Mouse (Mus musculus): Measurements from ENCODE around the gene Ube2a. TPM values are rescaled to one million over a fixed set of nuclear protein-coding genes. Genes with fewer than 3 reads are reported as not detected.
"Not testable (repeated sequence)": the region's sequence is repeated elsewhere in the genome, so short reads cannot be mapped to it uniquely, and the experiment has no call there.

The Ube2a gene
- total RNA-seq, 1 experiment from 2014 or later = 37.5 TPM

DNA sequence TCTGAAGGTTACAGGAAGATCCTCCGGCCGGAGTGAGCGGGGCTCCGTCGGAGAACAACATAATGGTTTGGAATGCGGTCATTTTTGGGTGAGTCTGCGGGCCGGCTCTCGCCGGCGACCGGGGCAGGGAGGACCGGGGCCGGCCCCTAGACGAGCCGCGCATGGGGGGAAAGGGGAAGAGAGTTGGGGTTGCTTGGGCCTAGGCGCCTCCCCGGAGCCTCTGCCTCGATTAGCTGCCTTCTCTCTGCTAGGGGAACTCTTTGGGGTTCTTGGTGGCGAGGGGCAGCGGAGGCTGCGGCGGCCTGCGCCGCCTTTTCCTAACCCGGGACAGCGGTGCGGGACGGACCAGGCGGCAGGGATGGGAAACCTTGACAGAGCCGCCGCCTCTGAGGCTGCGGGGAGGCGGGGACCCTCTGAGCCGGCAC lies 1.0 kb downstream of the Ube2a start:
- ATAC-seq (replicated peaks; ENCODE audit: insufficient number of reproducible peaks, low FRiP score, low TSS enrichment, poor library complexity, severe bottlenecking) = no peak

- ATAC-seq (replicated peaks; ENCODE audit: insufficient number of reproducible peaks, low FRiP score, low TSS enrichment, poor library complexity, severe bottlenecking) = no peak
Measured at GRCm38 (mm10) chrX:36884719-36885118, 11.0 kb downstream of the Ube2a start.

DNA sequence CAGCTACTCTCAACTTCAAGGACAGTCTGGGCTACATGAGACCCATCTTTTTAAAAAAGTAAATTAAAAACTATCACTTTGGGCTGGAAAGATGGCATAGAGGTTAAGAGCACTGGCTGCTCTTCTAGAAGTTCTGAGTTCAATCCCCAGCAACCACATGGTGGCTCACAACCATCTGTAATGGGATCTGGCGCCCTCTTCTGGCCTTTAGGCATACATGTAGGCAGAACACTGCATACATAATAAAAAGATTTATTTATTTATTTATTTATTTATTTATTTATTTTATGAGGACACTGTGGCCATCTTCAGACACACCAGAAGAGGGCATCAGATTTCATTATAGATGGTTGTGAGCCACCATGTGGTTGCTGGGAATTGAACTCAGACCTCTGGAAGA lies 25.2 kb downstream of the Ube2a start:
- not testable (repeated sequence) for ATAC-seq (replicated peaks; ENCODE audit: insufficient number of reproducible peaks, low FRiP score, low TSS enrichment, poor library complexity, severe bottlenecking)

DNA sequence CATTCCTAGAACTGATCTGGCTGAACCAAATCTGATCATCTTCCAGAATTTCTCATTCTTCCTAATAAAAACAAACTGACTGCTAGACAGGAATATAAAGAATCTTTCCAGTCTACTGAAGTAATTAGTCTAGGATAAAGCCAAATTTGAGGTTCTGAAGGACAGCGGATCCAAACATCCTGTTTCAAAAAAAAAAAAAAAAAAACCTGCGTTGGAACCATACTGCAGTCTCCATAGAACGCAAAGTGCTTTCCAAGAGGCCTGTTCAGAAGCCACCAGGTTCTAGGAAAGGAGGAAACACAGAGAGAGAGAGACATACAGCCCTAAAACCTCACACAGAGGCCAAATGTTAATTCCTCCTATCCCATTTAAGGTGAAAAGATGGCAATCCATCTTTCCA lies 28.0 kb downstream of the Ube2a start:
- ATAC-seq (replicated peaks; ENCODE audit: insufficient number of reproducible peaks, low FRiP score, low TSS enrichment, poor library complexity, severe bottlenecking) = no peak

- no peak for ATAC-seq (replicated peaks; ENCODE audit: insufficient number of reproducible peaks, low FRiP score, low TSS enrichment, poor library complexity, severe bottlenecking)
Measured at GRCm38 (mm10) chrX:36902321-36903114, 28.8 kb downstream of the Ube2a start, which contains the start of gene Nkrf. Gene Nkrf (minus strand): TSS chrX:36902899.

DNA sequence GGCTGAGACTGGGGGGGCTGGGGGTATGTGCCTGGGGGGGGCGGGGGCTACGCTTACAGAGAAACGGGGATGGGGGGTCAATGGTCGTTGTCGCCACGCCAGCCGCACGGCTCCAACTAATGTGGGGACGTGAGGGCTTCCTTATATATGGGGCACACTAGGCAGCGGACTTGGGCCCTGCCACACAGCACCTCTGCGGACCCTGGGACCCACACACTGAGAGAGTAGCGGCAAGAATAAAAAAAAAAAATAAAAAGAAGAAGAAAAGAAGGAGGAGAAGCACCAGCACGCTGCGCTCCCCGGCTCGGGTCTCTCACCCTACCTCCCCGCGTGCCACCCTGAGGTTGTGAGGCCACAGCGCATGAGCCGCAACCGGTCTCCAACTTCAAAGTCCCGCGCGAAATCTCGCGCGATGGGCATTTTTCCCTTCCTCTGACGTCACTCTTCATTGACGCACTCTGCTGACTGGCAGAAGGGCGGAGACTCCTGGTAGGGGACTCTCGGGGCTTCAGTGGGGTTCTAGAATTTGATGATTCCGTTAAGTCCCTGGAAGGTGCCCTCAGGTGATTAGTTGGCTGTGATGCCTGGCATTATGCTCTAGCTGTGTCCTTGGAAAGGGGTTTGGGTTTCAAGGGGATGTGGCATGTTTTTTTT lies 29.5 kb downstream of the Ube2a start:
- ATAC-seq (replicated peaks; ENCODE audit: insufficient number of reproducible peaks, low FRiP score, low TSS enrichment, poor library complexity, severe bottlenecking) = peak; percentile 88

GRCm38 (mm10) chrX:36906539-36906938 lies 32.8 kb downstream of the Ube2a start:
- no peak for ATAC-seq (replicated peaks; ENCODE audit: insufficient number of reproducible peaks, low FRiP score, low TSS enrichment, poor library complexity, severe bottlenecking)

DNA sequence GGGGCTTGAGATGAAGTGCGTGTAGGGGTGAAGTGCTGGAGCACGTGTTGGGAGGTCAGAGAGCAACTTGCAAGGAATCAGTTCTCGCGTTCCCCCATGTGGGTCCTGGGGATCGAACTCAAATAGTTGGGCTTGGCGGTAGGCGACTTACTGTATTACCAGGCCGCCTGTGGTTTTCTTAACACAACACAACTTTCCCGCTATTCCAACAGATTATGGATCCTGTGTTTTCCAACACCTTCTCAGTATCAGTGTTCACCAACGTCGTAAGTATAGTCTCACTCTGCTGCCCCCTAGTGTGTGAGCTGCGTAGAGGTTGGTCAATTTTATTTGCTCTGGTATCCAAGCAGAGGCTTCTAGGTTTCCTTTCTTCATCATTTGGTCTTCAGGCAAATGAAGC lies 37.6 kb downstream of the Ube2a start:
- no peak; the same call in 1 of the 2 replicates for ATAC-seq (replicated peaks; ENCODE audit: insufficient number of reproducible peaks, low FRiP score, low TSS enrichment, poor library complexity, severe bottlenecking)

- no peak for ATAC-seq (replicated peaks; ENCODE audit: insufficient number of reproducible peaks, low FRiP score, low TSS enrichment, poor library complexity, severe bottlenecking)
Measured at GRCm38 (mm10) chrX:36917749-36918148, 44.0 kb downstream of the Ube2a start.

GRCm38 (mm10) chrX:36921346-36921745 lies 47.6 kb downstream of the Ube2a start:
- no peak for ATAC-seq (replicated peaks; ENCODE audit: insufficient number of reproducible peaks, low FRiP score, low TSS enrichment, poor library complexity, severe bottlenecking)

- no peak for ATAC-seq (replicated peaks; ENCODE audit: insufficient number of reproducible peaks, low FRiP score, low TSS enrichment, poor library complexity, severe bottlenecking)
Measured at GRCm38 (mm10) chrX:36928791-36929190, 55.1 kb downstream of the Ube2a start.

DNA sequence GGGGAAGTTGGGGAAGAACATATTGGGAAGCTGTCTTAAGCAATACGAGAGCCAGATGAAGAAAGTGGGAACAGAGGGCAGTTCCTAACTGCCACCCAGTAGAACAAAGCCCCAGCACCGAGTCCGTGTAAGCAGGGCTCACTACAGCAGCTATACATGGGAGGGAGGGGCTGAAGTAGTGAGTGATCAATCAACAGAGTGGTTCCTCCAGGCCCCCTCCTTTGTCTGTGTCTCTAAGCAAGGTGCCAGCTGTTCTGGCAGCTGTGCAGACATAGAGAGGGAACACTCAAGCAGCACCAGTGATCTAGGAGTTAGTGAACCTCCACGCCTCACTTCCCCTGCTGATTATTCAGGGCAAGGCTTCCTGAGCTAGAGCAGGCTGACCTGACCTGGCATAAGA lies 56.0 kb downstream of the Ube2a start:
- no peak for ATAC-seq (replicated peaks; ENCODE audit: insufficient number of reproducible peaks, low FRiP score, low TSS enrichment, poor library complexity, severe bottlenecking)

DNA sequence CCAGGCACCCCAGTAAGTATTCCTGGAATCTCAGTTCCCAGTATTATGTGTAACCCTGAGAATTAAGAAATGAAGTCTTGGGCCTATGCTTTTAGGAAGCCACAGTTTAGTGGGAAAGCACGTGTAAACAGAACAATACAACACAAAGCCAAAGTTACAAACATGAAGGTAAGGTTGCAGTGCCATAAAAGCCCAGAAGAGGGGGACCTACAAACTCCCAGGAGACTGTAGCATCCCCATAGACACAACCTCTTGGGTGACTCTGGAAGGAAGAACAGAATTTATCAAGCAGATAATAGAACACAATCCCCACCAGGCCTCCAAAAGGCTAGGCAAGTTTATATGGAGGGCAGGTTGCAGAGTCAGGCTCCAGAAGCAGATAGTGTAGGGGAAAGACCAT lies 56.9 kb downstream of the Ube2a start:
- no peak for ATAC-seq (replicated peaks; ENCODE audit: insufficient number of reproducible peaks, low FRiP score, low TSS enrichment, poor library complexity, severe bottlenecking)

Other genes with a start within 250 kb of the Ube2a start
- gene Akap17b, start 228.5 kb upstream of the Ube2a start, total RNA-seq (2017) = 2.5 to 5.0 TPM (median 2.8 TPM) in 3 replicates
- 3.4 TPM in 1 of 3 replicates, not detected in the others for gene Slc25a43, start 130.2 kb upstream of the Ube2a start, total RNA-seq (2017)
- gene Slc25a5, start 78.2 kb upstream of the Ube2a start, total RNA-seq (2017) = 373 to 641 TPM (median 606 TPM) in 3 replicates
- 62.8 to 68.6 TPM (median 66.6 TPM) in 3 replicates for gene C330007P06Rik, start 211 bp downstream of the Ube2a start, total RNA-seq (2017)
- gene Nkrf, start 29.0 kb downstream of the Ube2a start, total RNA-seq (2017) = 2.1 to 7.4 TPM (median 5.8 TPM) in 3 replicates
- 75.3 to 123 TPM (median 87.1 TPM) in 3 replicates for gene Sept6, start 117.9 kb downstream of the Ube2a start, total RNA-seq (2017)
- not detected in 3 replicates for gene Sowahd, start 174.9 kb downstream of the Ube2a start, total RNA-seq (2017)
- 1,433 to 1,582 TPM (median 1,501 TPM) in 3 replicates for gene Rpl39, start 211.5 kb downstream of the Ube2a start, total RNA-seq (2017)
- 27.2 to 44.4 TPM (median 41.0 TPM) in 3 replicates for gene Upf3b, start 236.4 kb downstream of the Ube2a start, total RNA-seq (2017)

Data from monocyte, adult 5-6 weeks (primary cell).